Mouse (Mus musculus) left cerebral cortex, adult 8-10 months (tissue): ENCODE measurements around the gene Upk1b. TPM values are rescaled to one million over a fixed set of nuclear protein-coding genes. Genes with fewer than 3 reads are reported as not detected.
"Not testable (repeated sequence)": the region's sequence is repeated elsewhere in the genome, so short reads cannot be mapped to it uniquely, and the experiment has no call there.

Experiments
- DNase-seq, 2 experiments: peaks; one replicate each; pipeline ENCODE4 v3.0.0; 2022; ENCODE audit warnings: low spot score in 2 of 2
- total RNA-seq, 4 experiments: library from RNA; stranded (reverse); gene quantifications; 2 replicates each; pipeline ENCODE4 v1.2.4; 2022

Upk1b gene
- total RNA-seq = 1 to 10 TPM; 2.2 to 3.7 (median 2.5) TPM

DNA sequence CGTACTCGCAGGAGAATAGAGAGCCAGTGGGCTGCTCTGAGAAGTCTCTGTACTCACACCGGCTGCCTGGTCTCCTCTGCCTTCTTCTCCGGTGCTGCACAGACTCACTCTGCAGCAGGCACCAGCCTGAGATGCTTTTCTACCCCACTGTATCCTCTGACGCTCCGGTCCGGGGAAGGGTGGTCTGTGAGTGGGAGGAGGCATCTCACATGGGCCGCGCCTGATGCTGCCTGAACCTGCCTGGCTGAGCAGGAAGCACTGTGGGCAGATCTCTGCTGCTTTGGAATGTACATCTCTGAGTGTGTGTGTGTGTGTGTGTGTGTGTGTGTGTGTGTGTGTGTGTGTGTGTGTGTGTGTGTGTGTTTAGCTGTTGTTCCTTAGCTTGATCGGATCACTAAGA lies at the start of gene Upk1b:
Gene Upk1b (minus strand): TSS at position 238 of the 400 bp plus-strand sequence.
- DNase-seq = no peak

DNA sequence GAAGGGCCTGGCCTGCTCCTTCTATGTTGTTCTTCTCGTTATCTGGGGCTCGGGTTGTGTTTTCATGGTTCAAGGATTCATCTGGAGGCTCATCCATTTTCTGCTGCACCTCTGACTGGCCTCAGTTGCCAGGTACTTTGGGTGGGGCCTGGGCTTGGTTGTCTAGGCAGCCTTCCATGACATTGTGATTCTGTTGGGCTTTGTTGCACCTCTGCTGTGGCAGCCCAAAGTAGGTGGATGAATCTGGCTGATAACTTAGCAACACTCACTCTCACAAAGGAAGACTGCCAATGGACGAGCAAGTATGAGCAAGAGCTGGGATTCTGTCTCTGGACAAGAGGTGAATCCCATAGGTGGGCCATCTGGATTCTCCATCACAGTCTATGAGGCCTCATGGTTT lies 28.5 kb upstream of the Upk1b start, which contains the start of gene 4930435E12Rik:
Gene 4930435E12Rik (minus strand): TSS at position 101 of the 400 bp plus-strand sequence.
- no peak for DNase-seq

DNA sequence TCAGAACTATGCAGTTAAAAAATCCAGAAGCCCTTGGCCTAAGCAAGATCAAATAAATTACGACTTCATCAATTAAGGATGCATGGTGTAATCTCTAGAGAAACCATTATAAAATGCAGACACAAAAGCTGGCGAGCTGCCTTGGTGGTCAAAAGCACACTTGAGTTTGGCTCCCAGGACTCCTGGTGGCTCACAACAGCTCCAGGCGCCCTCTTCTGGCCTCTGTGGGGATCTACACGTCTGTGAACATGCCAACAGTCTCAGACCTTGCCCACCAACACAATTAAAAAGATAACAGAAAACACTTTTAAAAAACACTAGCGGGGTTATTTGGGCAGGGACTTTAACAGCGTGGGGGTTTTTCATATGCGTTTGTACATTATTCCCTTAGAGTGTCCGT lies 12.4 kb upstream of the Upk1b start:
- peak in 1 of 2 experiments; percentile 12 for DNase-seq

- no peak for DNase-seq
Measured at GRCm38 (mm10) chr16:38810196-38810595, 10.1 kb upstream of the Upk1b start.

DNA sequence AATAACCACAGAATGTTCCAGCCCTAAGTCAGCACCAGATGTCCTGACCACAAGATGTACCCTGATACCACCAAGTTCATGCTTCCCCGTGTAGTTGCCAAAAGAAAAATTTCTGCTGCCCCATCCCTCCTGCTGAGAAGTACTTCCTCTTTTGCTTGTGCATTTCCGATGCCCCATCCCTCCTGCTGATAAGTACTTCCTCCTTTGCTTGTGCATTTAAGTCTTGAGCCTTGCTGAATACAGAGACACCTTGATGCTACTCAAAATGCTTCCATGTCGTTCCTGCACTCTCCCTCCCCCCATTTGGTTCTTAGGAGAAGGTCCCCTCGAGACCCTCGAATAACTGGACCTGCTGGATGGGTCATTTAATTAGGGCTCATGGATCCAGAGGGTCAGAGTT lies 7.7 kb upstream of the Upk1b start:
- DNase-seq = not testable (repeated sequence)

GRCm38 (mm10) chr16:38798957-38799450 lies 1.1 kb downstream of the Upk1b start:
- DNase-seq = no peak

GRCm38 (mm10) chr16:38793120-38793519 lies 7.0 kb downstream of the Upk1b start:
- DNase-seq = no peak

GRCm38 (mm10) chr16:38789966-38790365 lies 10.2 kb downstream of the Upk1b start:
- DNase-seq = no peak

- DNase-seq = no peak
Measured at GRCm38 (mm10) chr16:38789016-38789415, 11.1 kb downstream of the Upk1b start.

DNA sequence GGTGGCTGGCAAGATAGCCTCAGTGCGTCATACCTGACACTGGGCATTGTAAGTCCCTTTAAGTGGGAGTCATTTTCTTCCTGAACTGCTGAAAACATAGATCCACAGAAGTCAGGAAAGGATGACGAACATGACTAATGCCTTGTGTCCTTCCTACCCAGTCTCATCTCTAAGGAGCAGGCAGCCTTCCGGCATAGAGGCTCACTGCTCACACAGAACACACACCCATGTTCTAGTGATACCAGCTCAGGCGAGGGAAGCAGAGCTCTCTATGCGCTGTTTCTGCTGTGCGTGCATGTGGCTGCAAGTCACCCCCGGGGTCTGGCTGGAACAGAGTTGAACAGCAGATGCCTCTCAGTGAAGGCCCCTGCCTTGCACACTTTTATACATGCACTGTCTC lies 14.8 kb downstream of the Upk1b start:
- no peak for DNase-seq

GRCm38 (mm10) chr16:38782524-38783067 lies 17.5 kb downstream of the Upk1b start:
- DNase-seq = no peak

- no peak for DNase-seq
Measured at GRCm38 (mm10) chr16:38781946-38782345, 18.2 kb downstream of the Upk1b start.

GRCm38 (mm10) chr16:38780960-38781572 lies 19.1 kb downstream of the Upk1b start:
- no peak for DNase-seq

DNA sequence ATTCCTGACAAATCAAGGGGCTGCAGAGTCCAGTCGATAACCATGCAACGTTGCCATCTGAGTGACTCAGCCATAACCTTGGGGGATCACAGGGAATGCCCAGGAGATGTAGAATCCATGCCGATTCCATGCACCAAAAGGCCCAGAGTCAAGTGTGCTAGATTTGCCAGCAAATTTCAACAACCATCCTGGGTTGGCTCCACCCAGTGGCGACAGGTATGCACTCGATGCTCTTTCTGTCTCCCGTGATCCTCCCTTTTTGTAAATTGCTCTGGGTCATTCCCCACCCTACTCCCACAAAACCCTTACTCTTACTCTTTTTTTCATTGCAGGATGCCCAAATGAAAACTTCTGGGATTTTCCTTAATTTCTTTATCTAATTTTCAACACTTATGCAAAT lies 23.8 kb downstream of the Upk1b start:
- DNase-seq = no peak

- no peak for DNase-seq
Measured at GRCm38 (mm10) chr16:38774964-38775746, 25.0 kb downstream of the Upk1b start.

DNA sequence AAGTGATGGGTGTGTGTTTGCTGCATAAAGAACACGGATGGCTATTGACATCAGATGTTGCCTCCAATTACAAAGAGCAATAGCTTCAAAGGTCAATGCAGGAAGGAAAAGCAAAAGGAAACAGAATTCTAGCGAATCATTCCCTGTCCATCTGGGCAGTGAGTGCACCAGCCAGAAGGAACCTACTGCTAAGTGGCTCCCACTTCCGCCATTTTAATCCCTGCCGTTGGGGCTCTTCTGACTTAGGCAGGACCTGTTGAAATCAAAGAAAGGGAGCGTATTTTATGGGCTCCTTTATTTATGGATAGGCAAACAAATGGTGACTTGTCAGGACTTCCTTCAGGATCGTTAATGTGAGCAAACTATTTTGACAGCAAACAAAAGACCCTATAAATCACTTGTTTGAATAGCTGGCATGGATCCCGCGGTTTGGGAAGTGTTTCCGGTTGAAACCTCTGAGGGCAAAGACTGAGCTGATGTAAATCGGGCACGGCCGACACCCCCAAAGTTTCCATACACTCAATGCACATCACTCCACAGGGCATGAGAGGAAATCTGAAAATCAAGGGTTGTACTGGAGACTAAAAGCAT lies 27.1 kb downstream of the Upk1b start:
- no peak for DNase-seq

GRCm38 (mm10) chr16:38771145-38771544 lies 29.0 kb downstream of the Upk1b start:
- no peak for DNase-seq

DNA sequence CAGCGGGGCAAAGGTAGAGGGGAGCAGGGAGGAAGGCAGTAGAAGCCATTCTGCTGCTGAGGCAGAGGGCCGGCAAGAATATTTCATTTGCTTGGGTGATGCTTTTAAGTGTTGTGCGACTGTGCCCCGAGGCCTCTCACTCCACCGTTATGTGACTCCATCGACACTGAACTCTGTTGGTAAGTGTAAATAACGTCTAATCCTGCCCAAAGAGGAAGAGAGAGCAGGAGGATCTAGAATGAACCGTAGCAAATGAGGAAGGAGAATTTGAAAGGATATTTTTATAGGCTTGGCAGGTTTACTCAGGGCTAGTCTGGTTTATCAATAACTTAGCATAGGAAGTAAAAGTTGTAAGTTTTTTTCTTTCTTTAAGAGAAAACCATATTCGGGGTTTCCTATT lies 30.6 kb downstream of the Upk1b start:
- no peak for DNase-seq

GRCm38 (mm10) chr16:38768386-38768785 lies 31.7 kb downstream of the Upk1b start:
- no peak for DNase-seq

DNA sequence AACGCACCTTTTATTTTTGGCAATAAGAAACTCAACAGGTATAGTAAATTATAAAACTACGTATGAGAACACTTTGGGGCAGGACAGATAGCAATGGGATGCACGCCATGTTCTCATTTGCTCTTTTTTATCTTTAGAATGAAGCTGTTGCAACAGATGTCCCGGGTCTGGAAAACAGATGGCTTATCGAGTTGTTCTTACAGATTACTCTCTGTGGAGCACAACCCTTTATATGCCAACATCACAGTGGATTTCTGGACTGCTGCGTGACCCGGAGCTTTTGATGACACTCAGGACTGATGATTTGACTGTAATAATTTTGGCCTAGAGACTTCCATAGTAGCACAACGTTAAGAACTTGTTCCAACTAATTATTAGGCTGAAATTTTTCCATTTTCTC lies 32.4 kb downstream of the Upk1b start:
- peak in 1 of 2 experiments; percentile 28 for DNase-seq

DNA sequence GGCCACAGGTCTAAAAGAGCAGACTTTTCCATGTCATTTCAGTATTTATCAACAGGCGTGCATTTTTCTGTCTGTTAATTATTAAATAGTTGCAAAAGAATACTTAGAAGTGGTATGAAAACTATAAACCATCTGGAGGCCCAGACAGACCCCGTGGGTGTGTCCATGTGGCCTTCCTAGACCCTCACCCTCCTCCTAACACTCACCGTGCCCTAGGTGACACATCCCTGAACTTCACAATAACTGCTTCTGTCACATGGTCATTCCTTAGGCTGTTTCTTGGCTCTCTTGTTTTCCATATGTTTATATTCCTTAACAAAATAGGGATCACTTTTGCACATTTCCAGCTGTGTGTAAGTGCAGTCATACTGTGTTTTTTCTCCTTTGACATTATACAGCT lies 33.5 kb downstream of the Upk1b start:
- DNase-seq = no peak

DNA sequence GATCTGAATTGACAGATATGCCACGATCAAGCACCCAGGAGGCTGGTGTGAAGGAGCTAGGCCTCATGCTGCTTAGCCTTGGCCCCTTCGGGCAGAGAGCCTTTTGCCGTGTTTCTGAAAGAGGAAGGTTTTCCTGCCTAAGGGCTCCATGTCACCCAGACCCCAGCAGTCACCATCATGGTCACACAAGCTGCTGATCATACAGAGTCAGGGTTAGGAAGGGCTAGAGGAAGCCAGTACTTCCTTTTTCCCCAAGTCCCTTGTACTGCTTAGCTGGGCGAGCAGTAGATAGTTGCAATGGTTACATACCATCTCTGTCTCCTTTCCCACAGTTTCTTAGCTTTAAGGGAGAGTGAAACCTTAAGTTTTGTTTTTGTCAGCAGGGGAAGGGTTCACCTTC lies 36.6 kb downstream of the Upk1b start:
- DNase-seq = no peak
